Mouse (Mus musculus) cerebellum, postnatal 10 days (tissue): ENCODE data around the gene Gm9837.
A peak's percentile ranks its signal among the peaks of the same experiment; 100 is the strongest.

Source experiments
- DNase-seq, 2 experiments: peaks; one replicate each; pipeline ENCODE4 v3.0.0; 2021; ENCODE audit warnings: mixed read lengths in 2 of 2

Gene Gm9837

GRCm38 (mm10) chr11:53425251-53425650 is 45.0 kb downstream of the Gm9837 start:
- no peak for DNase-seq

GRCm38 (mm10) chr11:53424826-53425225 is 45.5 kb downstream of the Gm9837 start:
- DNase-seq = peak; percentile 35 to 39

GRCm38 (mm10) chr11:53423036-53423435 is 47.2 kb downstream of the Gm9837 start, which contains the start of gene Leap2:
Gene Leap2, minus strand, starts transcription at chr11:53423170.
- DNase-seq = no peak
